Mouse (Mus musculus) kidney, adult 11 months (tissue): ENCODE data around the gene Lyrm7.
A peak's percentile ranks its signal among the peaks of the same experiment; 100 is the strongest.

Source experiments
- DNase-seq: peaks from one replicate; pipeline ENCODE4 v3.0.0; 2022

Gene Lyrm7

DNA sequence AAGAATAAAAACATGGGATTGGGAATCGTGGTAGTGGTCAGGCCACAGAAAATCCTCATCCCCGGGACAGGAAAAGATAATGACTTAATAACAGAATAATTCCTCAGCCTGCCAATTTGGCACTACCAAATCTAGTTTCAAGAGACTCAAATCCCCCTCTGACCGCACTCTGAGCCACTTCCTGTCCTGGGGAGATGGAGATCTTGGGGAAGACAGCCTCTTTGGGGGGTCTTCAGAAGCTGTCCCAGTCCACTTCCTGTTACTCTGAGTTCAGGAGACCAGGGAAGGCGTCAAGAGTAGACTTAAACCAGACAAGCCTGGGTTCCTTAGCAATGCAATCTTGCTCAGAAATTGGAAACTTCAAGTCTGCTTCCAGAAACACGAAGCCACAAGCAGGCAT is 15.8 kb downstream of the Lyrm7 start:
- DNase-seq: no peak

DNA sequence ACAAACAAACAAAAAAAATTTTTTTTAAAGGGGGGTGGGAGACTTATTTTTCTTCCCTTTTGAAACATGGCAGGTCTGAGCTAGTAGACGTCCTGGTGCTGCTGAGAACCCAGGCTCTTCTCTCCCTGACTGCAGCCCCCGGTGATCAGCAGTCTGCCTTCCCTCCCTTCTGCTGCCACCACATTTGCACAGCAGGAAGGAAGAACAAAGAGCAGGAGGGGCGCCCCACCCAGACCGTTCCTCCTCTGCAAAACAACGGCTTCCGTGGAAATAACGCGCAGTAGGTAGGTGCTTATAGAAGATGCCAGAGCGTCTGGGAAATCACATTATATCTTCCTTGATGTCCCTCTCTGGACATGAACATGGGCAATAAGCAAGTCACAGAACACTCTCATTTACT is 16.3 kb downstream of the Lyrm7 start:
- DNase-seq: no peak

DNA sequence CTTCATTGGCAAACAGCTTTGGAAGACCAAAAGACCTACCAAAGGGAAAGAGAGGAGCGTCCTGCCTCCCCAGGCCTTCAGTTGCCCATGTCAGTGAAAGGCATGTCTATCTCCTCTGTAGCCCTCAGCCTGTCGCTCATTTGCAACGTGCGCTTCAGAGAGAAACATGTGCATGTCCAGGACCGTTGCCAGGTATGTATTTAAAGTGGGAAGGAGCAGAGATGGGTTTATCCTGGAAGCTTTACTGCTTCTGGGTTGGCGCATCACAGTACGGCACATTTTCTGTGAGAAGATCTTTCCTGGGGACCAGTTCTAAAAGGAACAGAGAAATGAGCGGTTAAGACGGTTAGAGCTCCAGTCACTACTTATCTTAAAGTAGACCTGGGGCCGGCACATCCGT is 19.8 kb downstream of the Lyrm7 start:
- DNase-seq: no peak

DNA sequence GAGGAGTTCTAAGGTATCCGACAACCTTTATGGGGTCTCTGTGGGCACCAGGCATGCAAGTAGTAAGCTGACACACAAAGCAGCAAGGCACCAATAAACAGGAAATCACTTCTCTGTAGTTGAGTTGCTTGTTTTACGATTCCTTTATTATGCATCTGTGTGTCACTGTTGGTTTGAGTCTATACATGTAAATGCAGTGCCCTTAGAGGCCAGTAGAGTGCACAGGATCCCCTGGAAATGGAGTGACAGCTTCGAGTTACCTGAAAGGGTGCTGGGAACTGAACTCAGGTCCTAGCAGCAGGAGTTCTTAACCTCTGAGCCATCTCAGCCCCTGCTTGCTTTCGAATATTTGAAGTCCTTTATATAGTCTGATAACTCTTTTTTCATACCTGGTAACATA is 21.0 kb downstream of the Lyrm7 start:
- no peak for DNase-seq

DNA sequence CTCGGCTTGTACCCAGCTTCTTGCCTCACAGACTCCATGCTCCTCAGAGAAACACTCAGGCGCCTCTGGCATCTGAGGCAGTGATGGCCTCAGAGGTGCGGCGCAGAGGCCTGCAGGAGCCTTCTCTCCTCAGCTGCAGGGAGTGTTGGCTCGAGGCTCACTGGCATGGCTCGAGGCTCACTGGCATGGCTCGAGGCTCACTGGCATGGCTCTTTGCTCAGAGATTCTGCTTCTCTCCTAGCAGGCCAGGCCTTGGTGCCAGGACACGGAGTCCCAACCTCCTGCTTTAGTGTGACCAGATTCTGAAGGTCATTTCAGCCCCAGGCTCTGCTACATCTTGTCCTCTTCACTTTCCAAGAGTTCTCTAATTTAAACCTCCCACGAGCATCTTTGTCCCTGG is 24.6 kb downstream of the Lyrm7 start:
- no peak for DNase-seq

DNA sequence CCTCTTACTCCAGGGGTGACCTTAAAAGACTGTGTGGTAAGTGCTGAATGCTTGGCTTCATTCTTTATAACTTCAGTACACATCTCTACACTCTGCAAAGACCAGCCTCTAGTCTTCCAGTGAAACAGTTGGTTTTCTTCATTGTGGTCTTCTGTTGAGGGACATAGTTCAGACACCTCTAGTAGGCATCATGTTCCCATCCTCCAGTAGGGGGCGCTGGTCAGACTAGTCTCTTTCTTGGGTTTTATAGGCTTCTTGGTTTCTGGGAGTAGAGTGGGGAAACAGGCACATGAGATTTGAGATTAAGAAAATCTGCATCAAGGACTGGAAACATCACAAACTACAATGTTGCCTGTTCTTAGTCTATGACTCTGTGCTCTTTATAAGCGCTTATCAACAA is 26.1 kb downstream of the Lyrm7 start:
- no peak for DNase-seq

DNA sequence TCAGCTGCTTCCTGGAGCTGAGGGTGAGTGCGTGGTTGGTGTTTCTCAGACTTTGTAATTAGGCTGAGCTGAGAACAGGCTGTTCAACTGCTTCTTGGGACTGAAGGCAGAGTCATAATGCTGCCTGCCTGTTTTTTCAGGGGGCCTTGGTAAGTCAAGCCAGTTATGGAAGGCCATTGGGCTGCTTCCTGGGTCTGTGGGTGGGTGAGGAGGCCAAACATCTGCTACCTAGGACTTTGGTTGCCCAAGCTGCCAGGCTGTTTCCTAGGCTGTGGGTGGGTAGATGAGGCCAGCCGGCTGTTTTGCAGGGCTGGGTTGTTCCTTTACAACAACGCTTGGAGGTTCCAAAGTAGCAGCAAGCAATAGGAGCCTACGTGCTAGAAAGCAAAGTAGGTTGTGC is 26.9 kb downstream of the Lyrm7 start:
- no peak for DNase-seq

DNA sequence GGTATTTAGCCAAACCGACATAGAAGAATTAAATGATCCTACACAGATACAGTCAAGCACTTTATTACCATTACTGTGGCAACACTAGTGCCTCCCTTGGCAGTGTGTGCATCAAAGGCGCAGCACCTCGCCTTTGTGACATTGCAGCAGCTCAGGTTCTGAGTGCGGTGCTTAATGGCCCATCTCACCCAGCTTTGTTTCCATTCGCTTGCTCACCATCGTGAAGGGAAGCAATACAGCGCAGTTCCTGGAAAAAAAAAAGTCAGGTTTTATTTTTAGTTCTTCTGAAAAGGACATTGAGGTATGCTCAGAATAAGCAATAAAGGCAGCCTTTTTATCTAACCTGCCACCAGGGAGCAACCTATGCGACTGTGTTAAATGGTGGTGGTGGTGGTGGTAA is 33.9 kb downstream of the Lyrm7 start:
- DNase-seq: no peak

DNA sequence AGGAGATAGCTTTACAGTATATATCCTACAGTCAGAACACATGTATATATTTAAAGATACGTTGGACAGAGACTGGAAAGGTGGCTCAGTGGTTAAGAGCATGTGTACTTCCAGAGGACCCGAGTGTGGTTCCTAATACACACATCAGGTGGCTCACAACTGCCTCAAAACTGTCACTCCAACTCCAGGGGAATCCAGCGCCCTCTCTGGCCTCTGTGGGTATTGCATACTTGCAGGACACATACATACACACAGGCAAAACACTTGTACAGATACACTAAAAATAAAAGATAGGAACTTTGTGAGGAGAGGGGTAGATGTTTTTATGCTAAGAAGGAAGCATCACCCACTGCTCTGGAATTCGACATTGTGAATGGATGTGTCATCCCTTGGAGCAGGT is 34.9 kb downstream of the Lyrm7 start:
- no peak for DNase-seq

DNA sequence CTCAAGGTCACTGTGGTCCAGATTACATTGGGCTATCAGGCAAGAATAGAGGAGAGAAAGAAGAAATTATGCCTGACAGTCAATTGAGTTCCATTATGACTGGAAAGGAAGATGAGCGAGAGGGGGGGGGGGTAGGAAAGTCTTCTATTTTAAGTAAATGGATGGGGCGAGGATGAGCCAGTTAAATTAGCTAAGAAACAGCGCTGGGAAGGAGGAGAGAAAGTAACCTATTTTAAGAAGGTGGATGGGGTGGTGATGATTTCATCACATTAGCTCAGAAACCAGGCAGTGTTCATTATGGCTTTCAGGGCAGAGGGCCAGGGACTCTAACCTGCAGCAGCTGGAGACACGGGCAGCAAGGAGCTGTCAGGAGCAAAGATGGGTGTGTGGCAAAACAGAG is 37.2 kb downstream of the Lyrm7 start:
- DNase-seq: no peak

DNA sequence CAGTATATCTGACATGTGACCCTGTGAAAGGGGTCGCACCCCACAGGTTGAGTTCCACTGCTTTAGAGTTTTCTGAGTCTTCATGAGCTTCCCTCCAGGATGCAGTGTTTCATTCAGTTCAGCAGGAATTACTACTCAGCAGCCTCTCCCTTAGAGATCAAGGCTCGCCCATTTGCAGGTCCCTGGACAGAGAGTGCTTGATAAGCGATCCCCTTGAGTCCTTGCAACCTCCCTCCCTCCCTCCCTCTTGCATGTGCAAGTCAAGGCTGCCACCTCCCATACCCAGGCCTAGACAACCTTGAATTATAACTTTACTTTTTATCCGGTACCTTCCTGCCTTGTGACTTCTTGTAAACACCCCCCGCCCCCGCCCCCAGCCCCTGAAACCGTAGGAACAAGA is 41.2 kb downstream of the Lyrm7 start:
- DNase-seq: no peak

DNA sequence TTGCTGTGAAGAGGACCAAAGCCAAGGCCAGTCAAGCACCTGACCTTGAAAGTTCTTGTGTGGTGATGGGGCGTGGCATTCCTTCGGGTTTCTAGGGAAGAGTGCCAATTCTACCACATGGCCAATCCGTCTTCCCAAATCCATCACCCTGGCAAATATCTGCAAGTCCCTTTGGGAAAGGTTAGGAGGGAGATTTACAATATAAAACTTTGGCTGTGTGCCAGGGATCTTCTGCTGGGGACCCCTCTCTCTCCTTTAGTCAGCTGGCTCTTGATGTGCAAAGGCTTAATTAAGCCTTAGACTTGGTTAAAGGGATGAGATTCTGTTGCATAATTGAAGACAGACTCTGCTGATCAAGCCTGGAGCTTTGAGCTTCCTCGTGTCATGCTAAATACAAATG is 43.3 kb downstream of the Lyrm7 start:
- DNase-seq: no peak

DNA sequence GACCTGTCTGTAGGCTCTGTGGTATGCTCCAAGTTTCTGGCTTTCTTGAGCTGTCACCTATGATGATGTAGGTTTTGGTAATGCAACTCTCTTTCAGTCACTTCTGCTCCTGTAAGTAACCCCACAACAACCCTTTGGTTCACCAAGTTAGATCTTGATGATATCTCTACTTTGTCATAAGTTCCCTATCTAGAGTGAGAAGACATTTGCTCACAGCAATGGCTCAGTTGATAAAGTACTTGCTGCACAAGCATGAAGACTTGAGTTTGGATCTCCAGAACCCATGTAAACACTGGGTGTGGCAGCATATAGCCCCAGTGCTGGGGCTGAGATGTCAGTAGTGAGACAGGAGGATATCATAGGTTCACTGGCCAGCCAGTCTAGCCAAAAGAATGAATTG is 45.1 kb downstream of the Lyrm7 start:
- DNase-seq: no peak

DNA sequence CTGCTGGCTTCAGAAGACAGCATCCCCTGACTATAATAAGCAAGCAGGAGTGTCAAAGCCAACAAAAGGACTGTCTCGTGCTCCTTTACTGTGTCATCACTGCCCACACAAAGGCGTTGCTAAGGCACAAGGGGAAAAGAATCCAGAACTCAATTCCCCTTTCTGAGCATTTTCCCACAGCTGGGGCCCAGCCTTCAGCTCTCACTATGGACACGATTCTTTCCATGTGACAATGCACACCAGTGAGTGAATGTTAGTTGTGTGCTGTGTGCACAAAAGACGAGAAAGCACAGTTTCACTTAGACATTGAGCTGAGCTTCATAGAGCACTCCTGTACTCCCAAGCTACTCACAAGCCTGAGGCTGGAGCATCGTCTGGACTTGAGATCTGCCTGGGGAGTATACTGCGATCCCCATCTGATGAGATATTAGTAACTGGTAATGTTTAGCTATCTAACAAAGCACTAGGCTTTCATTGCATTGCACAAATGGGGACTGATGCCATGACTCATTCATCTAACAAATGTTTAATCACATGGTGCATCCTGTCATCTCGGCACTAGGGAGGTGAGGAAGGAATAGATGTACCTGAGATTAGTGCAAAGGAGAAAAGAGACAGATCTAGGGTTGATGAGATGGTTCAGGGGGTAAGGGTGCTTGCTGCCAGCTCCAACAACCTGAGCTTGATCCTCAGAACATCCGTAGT is 47.8 kb downstream of the Lyrm7 start:
- DNase-seq: no peak

DNA sequence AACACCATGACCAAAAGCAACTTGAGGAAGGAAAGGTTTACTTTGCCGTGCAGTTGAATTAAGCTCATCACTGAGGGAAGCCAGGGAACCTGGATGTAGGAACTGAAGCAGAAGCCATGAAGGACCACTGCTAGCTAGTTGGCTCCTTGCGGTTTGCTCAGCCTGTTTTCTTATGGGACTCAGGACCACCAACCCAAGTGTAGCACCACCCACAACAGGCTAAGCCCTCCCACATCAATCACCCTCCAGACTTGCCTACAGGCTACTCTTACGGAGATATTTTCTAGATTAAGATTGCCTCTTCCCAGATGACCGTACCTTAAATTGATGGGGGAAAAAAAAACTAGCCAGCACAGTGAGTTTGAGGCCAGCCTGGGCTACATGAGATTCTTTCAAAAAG is 48.4 kb downstream of the Lyrm7 start:
- DNase-seq: no peak

DNA sequence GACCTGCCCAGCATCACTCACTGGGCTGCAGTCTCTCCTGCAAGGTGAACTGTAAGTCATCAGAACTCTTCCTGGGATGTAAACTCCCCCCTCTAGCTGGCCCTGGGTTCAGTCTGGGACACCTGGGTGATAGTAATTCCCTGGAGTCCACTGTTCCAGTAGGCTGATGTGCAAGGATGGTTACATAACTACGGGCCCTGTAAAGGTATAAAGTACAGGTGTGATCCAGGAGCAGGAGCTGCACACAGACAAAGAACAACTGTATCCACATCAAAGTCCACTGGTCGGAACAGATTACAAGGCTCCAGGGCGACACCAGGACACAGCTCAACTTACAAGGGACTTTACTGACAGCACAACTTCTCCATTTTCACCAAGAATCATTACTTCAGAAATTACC is 49.7 kb downstream of the Lyrm7 start:
- no peak for DNase-seq

DNA sequence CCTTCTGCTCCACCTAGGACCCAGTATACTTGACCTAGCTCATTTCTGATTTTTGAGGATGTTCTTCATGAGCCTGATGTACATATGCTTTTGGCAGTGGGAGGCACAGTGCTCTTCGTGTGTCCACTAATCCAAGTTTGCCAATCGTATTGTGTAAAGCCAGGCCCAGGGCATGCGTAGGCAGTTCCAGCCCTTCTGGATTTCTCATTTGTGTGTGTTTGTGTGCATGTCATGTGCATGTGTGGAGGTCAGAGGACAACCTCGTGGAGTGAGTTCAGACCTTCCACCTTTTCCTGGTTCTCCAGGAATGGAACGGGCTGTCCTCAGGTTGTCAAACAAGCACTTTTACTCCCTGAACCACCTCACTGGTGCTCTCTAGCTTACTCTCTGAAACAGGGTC is 51.1 kb downstream of the Lyrm7 start:
- DNase-seq: no peak

DNA sequence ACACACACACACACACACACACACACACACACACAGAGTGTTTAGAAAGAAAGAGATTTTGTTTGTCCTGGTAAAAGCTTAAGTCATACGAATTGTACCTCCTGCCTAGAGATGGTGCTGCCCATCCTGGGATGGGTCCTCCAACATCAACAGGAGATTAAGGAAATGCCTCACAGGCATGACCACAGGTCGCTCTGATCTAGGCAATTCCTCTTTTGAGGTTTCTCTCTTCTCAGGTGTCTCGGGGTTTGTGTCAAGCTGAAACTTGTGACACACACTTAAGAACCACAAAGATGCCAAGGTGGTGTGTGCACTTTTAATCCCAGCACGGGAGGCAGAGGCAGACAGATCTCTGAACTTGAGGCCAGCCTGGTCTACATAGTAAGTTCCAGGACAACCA is 52.5 kb downstream of the Lyrm7 start:
- no peak for DNase-seq

DNA sequence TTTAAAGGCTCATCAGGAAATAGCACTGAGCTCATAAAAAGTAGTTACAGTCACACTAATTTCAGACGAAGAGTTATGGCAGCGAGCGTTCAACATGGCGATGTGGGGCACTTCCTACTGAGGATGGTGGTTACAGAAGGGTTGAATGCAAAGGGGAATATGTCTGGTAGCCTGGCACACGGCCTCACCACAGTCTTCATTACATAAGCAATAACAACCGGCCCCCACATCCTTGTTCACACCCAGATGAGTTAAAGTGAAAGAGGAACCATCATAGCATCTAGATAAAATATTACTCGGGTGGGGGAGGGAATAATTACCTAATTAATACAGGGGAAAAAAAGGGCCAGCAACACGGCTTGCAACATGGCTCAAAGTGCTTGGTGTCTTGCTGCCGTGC is 53.0 kb downstream of the Lyrm7 start:
- no peak for DNase-seq

DNA sequence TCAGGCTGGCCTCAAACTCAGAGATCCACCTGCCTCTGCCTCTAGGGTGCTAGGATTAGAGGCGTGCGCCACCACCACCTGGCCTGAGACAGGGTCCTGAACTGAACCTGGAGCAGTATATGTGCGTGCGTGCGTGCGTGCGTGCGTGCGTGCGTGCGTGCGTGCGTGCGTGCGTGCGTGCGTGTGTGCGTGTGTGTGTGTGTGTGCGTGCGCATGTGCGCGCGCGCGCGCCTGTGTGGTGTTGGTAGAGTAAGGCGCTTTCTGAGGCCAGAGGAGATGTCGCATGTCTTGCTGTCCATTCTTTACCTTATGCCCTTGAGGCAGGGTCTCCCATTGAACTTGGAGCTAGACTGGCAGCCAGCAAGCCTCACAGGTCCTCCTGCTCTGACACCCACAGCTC is 53.8 kb downstream of the Lyrm7 start:
- no peak for DNase-seq

DNA sequence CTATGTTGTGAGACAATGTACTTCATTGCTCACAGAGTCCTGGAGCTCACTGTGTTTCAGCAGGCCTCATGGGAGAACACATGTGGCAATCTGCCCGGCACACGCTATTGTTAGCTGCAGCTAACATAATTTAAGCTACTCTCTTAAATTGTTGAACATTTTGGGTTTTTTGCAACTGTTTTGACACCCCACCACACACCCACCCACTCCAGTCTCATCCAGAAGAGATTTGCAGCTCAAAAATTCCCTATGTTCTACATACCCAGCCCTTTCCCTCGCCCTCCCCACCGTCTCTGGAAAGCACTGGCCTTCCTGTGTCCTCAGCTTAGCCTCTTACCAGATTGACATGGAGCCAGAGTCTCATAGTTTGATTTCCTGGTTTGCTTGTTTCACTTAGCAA is 55.5 kb downstream of the Lyrm7 start:
- DNase-seq: peak; percentile 46

DNA sequence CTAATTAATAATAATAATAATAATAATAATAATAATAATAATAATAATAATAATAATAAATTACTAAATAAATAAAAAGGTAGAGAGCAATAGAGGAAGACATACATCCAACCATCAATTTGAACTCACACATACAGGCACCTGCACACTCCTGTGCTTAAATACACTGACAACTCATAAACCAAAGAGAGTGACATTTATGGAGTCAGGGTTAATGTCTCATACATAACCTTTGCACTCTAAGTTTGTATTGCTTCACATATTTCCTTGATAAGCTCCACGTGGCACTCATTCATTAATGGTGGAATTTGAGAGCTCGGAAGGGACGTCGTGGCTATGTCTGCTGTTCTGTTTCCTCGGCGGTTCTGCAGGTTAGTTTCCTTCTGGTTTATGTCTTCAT is 58.1 kb downstream of the Lyrm7 start:
- no peak for DNase-seq

DNA sequence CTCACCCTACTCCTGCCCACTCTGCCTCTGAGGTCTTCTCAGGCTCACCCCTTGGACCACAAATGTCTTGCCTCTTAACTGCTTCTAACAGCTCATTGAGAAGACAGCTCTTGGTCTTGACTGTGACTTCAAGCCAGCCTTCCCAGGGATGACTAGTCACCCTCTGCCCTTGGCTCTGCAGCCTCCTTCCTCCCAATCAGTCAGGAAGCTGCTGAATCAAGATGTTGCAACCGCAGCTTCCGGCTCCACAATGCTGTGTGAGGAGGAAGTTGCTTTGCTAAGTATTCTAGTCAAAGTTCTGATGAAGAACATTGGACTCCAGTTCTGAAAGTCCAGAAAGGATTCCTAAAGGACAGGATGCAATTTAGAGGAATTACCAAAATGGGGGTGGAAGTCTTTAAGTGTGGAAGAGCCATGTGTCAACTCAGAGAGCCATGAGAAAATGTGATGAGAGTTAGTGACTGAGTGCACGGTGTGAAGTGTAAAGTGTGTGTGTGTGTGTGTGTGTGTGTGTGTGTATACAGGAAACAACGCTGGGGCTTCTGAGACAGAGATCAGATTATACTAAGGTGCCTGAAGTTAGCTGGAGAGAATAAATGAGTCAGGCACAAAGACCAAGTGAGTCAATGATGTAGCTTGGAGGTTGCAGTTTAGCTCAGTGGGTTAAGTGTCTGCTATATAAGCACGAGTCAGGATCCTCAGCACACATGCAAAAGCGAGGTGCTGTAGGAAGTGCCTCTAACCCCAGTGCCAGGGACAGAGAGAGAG is 58.7 kb downstream of the Lyrm7 start:
- peak; percentile 40 for DNase-seq

DNA sequence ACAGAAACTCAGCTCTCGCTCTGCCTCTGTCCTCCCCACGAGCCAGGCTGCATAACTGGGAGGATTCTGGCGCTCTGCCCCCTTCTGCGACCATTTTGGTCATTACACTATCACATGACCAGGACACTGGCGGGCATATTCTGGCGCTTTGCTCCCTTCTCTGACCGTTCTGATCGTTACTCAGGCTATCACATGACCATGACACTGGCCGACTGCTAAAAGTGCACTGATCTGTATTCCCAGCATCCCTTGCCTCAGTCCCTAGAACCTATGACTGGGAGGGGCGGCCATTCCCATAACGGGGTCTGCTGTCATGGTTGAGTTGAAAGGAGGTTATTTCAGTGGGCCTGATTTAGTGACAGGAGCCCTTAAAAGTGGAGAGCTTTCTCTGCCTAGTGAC is 64.2 kb downstream of the Lyrm7 start:
- DNase-seq: no peak

DNA sequence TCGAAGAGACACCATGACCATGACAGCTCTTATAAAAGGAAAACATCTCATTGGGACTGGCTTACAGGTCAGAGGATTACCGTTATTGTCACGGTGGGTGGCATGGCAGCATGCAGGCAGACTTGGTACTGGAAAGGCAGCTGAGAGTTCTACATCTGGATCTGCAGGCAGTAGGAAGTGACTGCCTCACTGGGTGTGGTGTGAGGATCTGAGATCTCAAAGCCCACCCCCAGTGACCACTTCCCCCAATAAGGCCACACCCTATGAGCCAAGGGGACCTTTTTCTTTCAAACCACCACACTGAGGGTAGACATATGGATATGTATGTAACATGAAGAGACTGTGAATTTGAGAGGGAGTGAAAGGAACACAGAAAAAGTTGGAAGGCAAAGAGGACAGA is 66.0 kb downstream of the Lyrm7 start:
- DNase-seq: no peak
